In genomic region chr17:56137839-56138613, GRCm38 (mm10) we compare ENCODE assay signal across 8 mouse cellular contexts. TPM values are rescaled to one million over a fixed set of nuclear protein-coding genes. Genes with fewer than 3 reads are reported as not detected.
DNase-seq lines count a peak whose midpoint lies in the region; ATAC-seq and TF ChIP-seq lines count a peak whose summit lies in the region.

No protein-coding gene starts in this region.

- ATAC-seq in heart, embryonic 14.5 days (ENCODE audit: insufficient number of reproducible peaks, insufficient read depth, low FRiP score, low read depth): no peak
- no peak for ATAC-seq in embryonic facial prominence, embryonic 15.5 days (ENCODE audit: insufficient number of reproducible peaks, low FRiP score, low TSS enrichment, low read depth)
- ATAC-seq in limb, embryonic 14.5 days (ENCODE audit: low FRiP score, low read depth): no peak

- H3K9ac ChIP-seq in heart, embryonic 14.5 days (ENCODE audit: low read length): no peak overlapping the region
- no peak overlapping the region for H3K9ac ChIP-seq in ES-E14 (ENCODE audit: insufficient read depth, low read depth, low read length, poor library complexity, severe bottlenecking)
- H3K9ac ChIP-seq in embryonic facial prominence, embryonic 15.5 days: no peak overlapping the region
- no peak overlapping the region for H3K9ac ChIP-seq in limb, embryonic 14.5 days (ENCODE audit: low read depth, low read length, severe bottlenecking)

- in situ Hi-C loops in ES-E14 (cut with MboI; ENCODE audit: low sequenced_read_pairs in 2 of 2, unreplicated experiment in 2 of 2): no loop called here

- H3K36me3 ChIP-seq in heart, embryonic 14.5 days (ENCODE audit: control insufficient read depth, insufficient read depth, low read length): no peaks in the 10 kb centered on the region
- no peaks in the 10 kb centered on the region for H3K36me3 ChIP-seq in ES-E14 (ENCODE audit: control insufficient read depth, insufficient read depth, low read length, poor library complexity, severe bottlenecking)
- no peaks in the 10 kb centered on the region for H3K36me3 ChIP-seq in embryonic facial prominence, embryonic 15.5 days
- no peaks in the 10 kb centered on the region for H3K36me3 ChIP-seq in limb, embryonic 14.5 days (ENCODE audit: control insufficient read depth, insufficient read depth, low read length)

- no peak overlapping the region for H3K27ac ChIP-seq in heart, embryonic 14.5 days (replicated peaks in 1 of 2; ENCODE audit: control insufficient read depth in 1 of 2, insufficient read depth in 1 of 2, low read depth in 2 of 2, low read length in 2 of 2)
- H3K27ac ChIP-seq in ES-E14 (ENCODE audit: insufficient read depth, low read depth, low read length, poor library complexity, severe bottlenecking): no peak overlapping the region
- no peak overlapping the region for H3K27ac ChIP-seq in embryonic facial prominence, embryonic 15.5 days (replicated peaks)
- H3K27ac ChIP-seq in limb, embryonic 14.5 days (replicated peaks; ENCODE audit: low read depth, low read length): no peak overlapping the region

- peak overlapping the region; percentile 31; the same call in 1 of the 2 replicates for H3K4me2 ChIP-seq in heart, embryonic 14.5 days (ENCODE audit: low read length)
- H3K4me2 ChIP-seq in embryonic facial prominence, embryonic 15.5 days (replicated peaks): peak overlapping the region; percentile 18; the same call in 1 of the 2 replicates
- H3K4me2 ChIP-seq in limb, embryonic 14.5 days (replicated peaks; ENCODE audit: low read depth, low read length, severe bottlenecking): peak overlapping the region; percentile 18

- TF ChIP-seq POLR2A in limb, embryonic 14.5 days (IDR thresholded peaks at IDR 0.05; ENCODE audit: borderline replicate concordance, extremely low read depth, insufficient read depth, insufficient read length): no peak

- no peak overlapping the region for H3K4me3 ChIP-seq in heart, embryonic 14.5 days (ENCODE audit: control insufficient read depth in 1 of 2, insufficient read depth in 1 of 2, low read depth in 1 of 2, low read length in 2 of 2)
- H3K4me3 ChIP-seq in ES-E14 (ENCODE audit: insufficient read depth in 1 of 2, low read depth in 1 of 2, low read length in 2 of 2, poor library complexity in 1 of 2, severe bottlenecking in 1 of 2): peak overlapping the region; percentile 10 to 35; a peak in 3 of 4 replicates
- peak overlapping the region; percentile 2; the same call in 1 of the 2 replicates for H3K4me3 ChIP-seq in embryonic facial prominence, embryonic 15.5 days (replicated peaks)
- no peak overlapping the region for H3K4me3 ChIP-seq in limb, embryonic 14.5 days (replicated peaks; ENCODE audit: low read length)

- no peak for DNase-seq in heart, postnatal 4 days
- no peak for DNase-seq in ES-E14 (ENCODE audit: low read depth, low spot score)
- DNase-seq in limb, embryonic 14.5 days (ENCODE audit: low spot score): no peak
- DNase-seq in urinary bladder, postnatal 25 days (ENCODE audit: low spot score): no peak
- no peak for DNase-seq in layer of hippocampus, adult 9-11 months
- no peak for DNase-seq in layer of hippocampus, adult 18-20 months (ENCODE audit: low spot score in 2 of 2)

- peaks cover 61% of the 10 kb centered on the region for H3K27me3 ChIP-seq in heart, embryonic 14.5 days (ENCODE audit: control insufficient read depth, insufficient read depth, low read length)
- H3K27me3 ChIP-seq in embryonic facial prominence, embryonic 15.5 days: peaks cover 43% of the 10 kb centered on the region
- peaks cover 51% of the 10 kb centered on the region for H3K27me3 ChIP-seq in limb, embryonic 14.5 days (ENCODE audit: control insufficient read depth, insufficient read depth, low read length)

- no peaks in the 10 kb centered on the region for H3K9me3 ChIP-seq in heart, embryonic 14.5 days (ENCODE audit: control insufficient read depth, low read length)
- no peaks in the 10 kb centered on the region for H3K9me3 ChIP-seq in ES-E14 (ENCODE audit: control insufficient read depth, insufficient read depth, low read depth, low read length)
- no peaks in the 10 kb centered on the region for H3K9me3 ChIP-seq in embryonic facial prominence, embryonic 15.5 days (replicated peaks)
- no peaks in the 10 kb centered on the region for H3K9me3 ChIP-seq in limb, embryonic 14.5 days (ENCODE audit: control insufficient read depth, low read length)

- 18% methylated on average over 25 of the region's 25 CpGs for WGBS in heart, embryonic 14.5 days
- 23% methylated on average over 25 of the region's 25 CpGs for WGBS in embryonic facial prominence, embryonic 15.5 days
- WGBS in limb, embryonic 14.5 days: 15% methylated on average over 25 of the region's 25 CpGs

- peaks cover 8 to 32% of the 10 kb centered on the region in 2 experiments; a peak in 3 of 4 replicates for H3K4me1 ChIP-seq in heart, embryonic 14.5 days (ENCODE audit: control insufficient read depth in 2 of 2, insufficient read depth in 2 of 2, low read length in 2 of 2)
- H3K4me1 ChIP-seq in ES-E14 (ENCODE audit: control insufficient read depth in 2 of 2, insufficient read depth in 2 of 2, low read length in 2 of 2, poor library complexity in 1 of 2): peaks cover 0 to 11% of the 10 kb centered on the region in 2 experiments; a peak in 2 of 4 replicates
- H3K4me1 ChIP-seq in embryonic facial prominence, embryonic 15.5 days: peaks cover 43% of the 10 kb centered on the region
- H3K4me1 ChIP-seq in limb, embryonic 14.5 days (ENCODE audit: control insufficient read depth, insufficient read depth, low read length): peaks cover 21% of the 10 kb centered on the region; the same call in 1 of the 2 replicates

TF ChIP-seq in ES-E14, 5 proteins besides CTCF, POLR2A, EP300 and RAD21:
- TF ChIP-seq HCFC1 (IDR thresholded peaks at IDR 0.05; ENCODE audit: borderline replicate concordance, insufficient read depth, low read length): peak; percentile 84
- no peak for TF ChIP-seq MAFK (IDR thresholded peaks at IDR 0.05; ENCODE audit: insufficient read depth, low read depth, low read length)

RNA-seq across cellular contexts. Expression of gene Sema6b, which starts 2.1 kb away (rescaled TPM):
- polyA plus RNA-seq in heart, embryonic 14.5 days (2014; fragmentation: Nextera tagmentation; extraction: Ambion mirVana): 0.55 and 0.85 TPM in 2 replicates
- 1 to 10 TPM; 6.3 to 7.2 TPM for total RNA-seq in heart, postnatal 4 days (2021)
- 2.9 and 7.1 TPM in 2 replicates for total RNA-seq in ES-E14 (2012; rRNA removed)
- polyA plus RNA-seq in embryonic facial prominence, embryonic 15.5 days (2015; fragmentation: Nextera tagmentation; extraction: Ambion mirVana): 4.2 and 4.6 TPM in 2 replicates
- polyA plus RNA-seq in limb, embryonic 14.5 days (2012; rRNA removed): 10.5 and 13.4 TPM in 2 replicates
- polyA plus RNA-seq in limb, embryonic 14.5 days (2014; fragmentation: Nextera tagmentation; extraction: Ambion mirVana): 3.1 and 3.8 TPM in 2 replicates
- total RNA-seq in layer of hippocampus, adult 18-20 months (2021): 100 to 1,000 TPM; 128 to 130 TPM

RNA-seq across cellular contexts. Expression of gene Lrg1, which starts 16.2 kb away (rescaled TPM):
- 0.32 and 0.42 TPM in 2 replicates for polyA plus RNA-seq in heart, embryonic 14.5 days (2014; fragmentation: Nextera tagmentation; extraction: Ambion mirVana)
- 1 to 10 TPM; 5.2 TPM for total RNA-seq in heart, postnatal 4 days (2021)
- total RNA-seq in ES-E14 (2012; rRNA removed): not detected in 2 replicates
- polyA plus RNA-seq in embryonic facial prominence, embryonic 15.5 days (2015; fragmentation: Nextera tagmentation; extraction: Ambion mirVana): 1.4 and 1.8 TPM in 2 replicates
- polyA plus RNA-seq in limb, embryonic 14.5 days (2012; rRNA removed): 0.27 and 0.29 TPM in 2 replicates
- polyA plus RNA-seq in limb, embryonic 14.5 days (2014; fragmentation: Nextera tagmentation; extraction: Ambion mirVana): 0.43 and 0.51 TPM in 2 replicates
- total RNA-seq in layer of hippocampus, adult 18-20 months (2021): 1 to 10 TPM in 1 of 2 experiments, under 1 TPM in 1; 0.61 to 1.0 TPM

RNA-seq across cellular contexts. Expression of gene Plin5, which starts 20.6 kb away (rescaled TPM):
- 0.88 and 1.1 TPM in 2 replicates for polyA plus RNA-seq in heart, embryonic 14.5 days (2014; fragmentation: Nextera tagmentation; extraction: Ambion mirVana)
- total RNA-seq in heart, postnatal 4 days (2021): 10 to 100 TPM; 61.6 to 67.6 TPM
- total RNA-seq in ES-E14 (2012; rRNA removed): 1.4 and 2.1 TPM in 2 replicates
- polyA plus RNA-seq in embryonic facial prominence, embryonic 15.5 days (2015; fragmentation: Nextera tagmentation; extraction: Ambion mirVana): 0.72 and 1.2 TPM in 2 replicates
- polyA plus RNA-seq in limb, embryonic 14.5 days (2012; rRNA removed): not detected in 2 replicates
- 0.10 and 0.17 TPM in 2 replicates for polyA plus RNA-seq in limb, embryonic 14.5 days (2014; fragmentation: Nextera tagmentation; extraction: Ambion mirVana)
- 1 to 10 TPM in 1 of 2 experiments, under 1 TPM in 1; 0.67 to 1.1 TPM for total RNA-seq in layer of hippocampus, adult 18-20 months (2021)

RNA-seq across cellular contexts. Expression of gene Tnfaip8l1, which starts 24.3 kb away (rescaled TPM):
- polyA plus RNA-seq in heart, embryonic 14.5 days (2014; fragmentation: Nextera tagmentation; extraction: Ambion mirVana): 8.9 and 9.4 TPM in 2 replicates
- 1 to 10 TPM; 5.9 to 6.0 TPM for total RNA-seq in heart, postnatal 4 days (2021)
- 1.3 and 1.7 TPM in 2 replicates for total RNA-seq in ES-E14 (2012; rRNA removed)
- 13.9 and 14.5 TPM in 2 replicates for polyA plus RNA-seq in embryonic facial prominence, embryonic 15.5 days (2015; fragmentation: Nextera tagmentation; extraction: Ambion mirVana)
- 9.3 and 10.3 TPM in 2 replicates for polyA plus RNA-seq in limb, embryonic 14.5 days (2012; rRNA removed)
- polyA plus RNA-seq in limb, embryonic 14.5 days (2014; fragmentation: Nextera tagmentation; extraction: Ambion mirVana): 11.6 and 11.7 TPM in 2 replicates
- 1 to 10 TPM; 4.6 to 6.1 TPM for total RNA-seq in layer of hippocampus, adult 18-20 months (2021)

RNA-seq across cellular contexts. Expression of gene Plin4, which starts 28.4 kb away (rescaled TPM):
- 0.15 and 0.19 TPM in 2 replicates for polyA plus RNA-seq in heart, embryonic 14.5 days (2014; fragmentation: Nextera tagmentation; extraction: Ambion mirVana)
- 10 to 100 TPM; 71.5 to 79.8 TPM for total RNA-seq in heart, postnatal 4 days (2021)
- 0.31 and 0.69 TPM in 2 replicates for total RNA-seq in ES-E14 (2012; rRNA removed)
- 0.08 TPM in 1 of 2 replicates, not detected in the other for polyA plus RNA-seq in embryonic facial prominence, embryonic 15.5 days (2015; fragmentation: Nextera tagmentation; extraction: Ambion mirVana)
- polyA plus RNA-seq in limb, embryonic 14.5 days (2012; rRNA removed): 0.04 and 0.09 TPM in 2 replicates
- polyA plus RNA-seq in limb, embryonic 14.5 days (2014; fragmentation: Nextera tagmentation; extraction: Ambion mirVana): 0.07 and 0.11 TPM in 2 replicates
- total RNA-seq in layer of hippocampus, adult 18-20 months (2021): 10 to 100 TPM; 16.3 to 16.9 TPM

Comparison
In these comparisons a context has a peak if more than half of its experiments do, and no peak if none do; other contexts are left out.
1. H3K4me3 ChIP-seq: peak in ES-E14 (2 of 2) and embryonic facial prominence, embryonic 15.5 days (single experiment); none in heart, embryonic 14.5 days (0 of 2) and limb, embryonic 14.5 days (single experiment).
2. RNA of gene Sema6b, which starts 2.1 kb away (total RNA-seq): 128 to 130 TPM in layer of hippocampus, adult 18-20 months; 6.3 to 7.2 TPM in heart, postnatal 4 days and 2.9 to 7.1 TPM in ES-E14; every median in the first group is over 10 times any median in the second.
3. RNA of gene Plin5, which starts 20.6 kb away (total RNA-seq): 61.6 to 67.6 TPM in heart, postnatal 4 days; 1.4 to 2.1 TPM in ES-E14 and 0.67 to 1.1 TPM in layer of hippocampus, adult 18-20 months; every median in the first group is over 10 times any median in the second.
4. Peak in every context shown above with its lines, with median percentiles within 50 percentile points of each other: H3K4me2 ChIP-seq.